Mouse (Mus musculus): ENCODE measurements around the gene Galr3.
"Not testable (repeated sequence)": the region's sequence is repeated elsewhere in the genome, so short reads cannot be mapped to it uniquely, and the experiment has no call there.

Gene Galr3

GRCm38 (mm10) chr15:79026511-79027290 lies 15.0 kb upstream of the Galr3 start:
- in situ Hi-C loops (cut with MboI, MseI), result no loop called here

GRCm38 (mm10) chr15:79027291-79028205 lies 14.1 kb upstream of the Galr3 start:
- in situ Hi-C loops (cut with MboI, MseI), result no loop called here

GRCm38 (mm10) chr15:79028237-79028738 lies 13.4 kb upstream of the Galr3 start, which contains the start of gene H1f0:
Gene H1f0 (plus strand): TSS chr15:79028450.
- in situ Hi-C loops (cut with MboI, MseI), result no loop called here

GRCm38 (mm10) chr15:79028823-79029484 lies 12.7 kb upstream of the Galr3 start:
- in situ Hi-C loops (cut with MboI, MseI), result no loop called here

GRCm38 (mm10) chr15:79029519-79030241 lies 12.0 kb upstream of the Galr3 start:
- in situ Hi-C loops (cut with MboI, MseI), result no loop called here

GRCm38 (mm10) chr15:79030551-79031435 lies 10.9 kb upstream of the Galr3 start:
- in situ Hi-C loops (cut with MboI, MseI), result no loop called here

- in situ Hi-C loops (cut with MboI, MseI), result not testable (repeated sequence)
Measured at GRCm38 (mm10) chr15:79031908-79032307, 9.8 kb upstream of the Galr3 start.

- in situ Hi-C loops (cut with MboI, MseI), result loop anchor here (5.0 kb wide), 1 partner anchor 34 kb away; no protein-coding TSS in a partner anchor
Measured at GRCm38 (mm10) chr15:79037913-79038328, 3.8 kb upstream of the Galr3 start.

- in situ Hi-C loops (cut with MboI, MseI), result loop anchor here (5.0 kb wide), 1 partner anchor 34 kb away; no protein-coding TSS in a partner anchor
Measured at GRCm38 (mm10) chr15:79038331-79038730, 3.4 kb upstream of the Galr3 start.

GRCm38 (mm10) chr15:79038853-79039252 lies 2.8 kb upstream of the Galr3 start:
- in situ Hi-C loops (cut with MboI, MseI), result loop anchor here (5.0 kb wide), 1 partner anchor 33 kb away; no protein-coding TSS in a partner anchor

GRCm38 (mm10) chr15:79040501-79041416 lies 926 bp upstream of the Galr3 start:
- in situ Hi-C loops (cut with MboI, MseI), result no loop called here

- in situ Hi-C loops (cut with MboI, MseI), result no loop called here
Measured at GRCm38 (mm10) chr15:79042721-79043491, 1.2 kb downstream of the Galr3 start.

- in situ Hi-C loops (cut with MboI, MseI), result no loop called here
Measured at GRCm38 (mm10) chr15:79044837-79045236, 3.2 kb downstream of the Galr3 start.

- in situ Hi-C loops (cut with MboI, MseI), result no loop called here
Measured at GRCm38 (mm10) chr15:79048186-79048585, 6.5 kb downstream of the Galr3 start.

GRCm38 (mm10) chr15:79050160-79050845 lies 8.6 kb downstream of the Galr3 start:
- in situ Hi-C loops (cut with MboI, MseI), result no loop called here

- in situ Hi-C loops (cut with MboI, MseI), result no loop called here
Measured at GRCm38 (mm10) chr15:79050964-79051363, 9.3 kb downstream of the Galr3 start.

Data from regulatory T cell (primary cell).